ENCODE assay signal across 27 mouse cellular contexts in genomic region chr2:104688724-104689123, GRCm38 (mm10). TPM values are rescaled to one million over a fixed set of nuclear protein-coding genes. Genes with fewer than 3 reads are reported as not detected.
DNase-seq lines count a peak whose midpoint lies in the region; ATAC-seq and TF ChIP-seq lines count a peak whose summit lies in the region.
"Had no signal": no experiment of that assay in that cellular context is flagged by ENCODE, and none has a peak within 500 bp of the region (broad histone marks: within the 10 kb centered on the region; RNA-seq: fewer than 3 reads in every experiment).

No protein-coding gene starts in this region.

- TF ChIP-seq POLR2A in cerebellum, adult 2 months (IDR thresholded peaks at IDR 0.05; ENCODE audit: borderline replicate concordance, insufficient read depth, low read length): no peak

- no peak for DNase-seq in frontal cortex, postnatal 10 days (ENCODE audit: low spot score in 2 of 2)
- DNase-seq in liver: no peak
- DNase-seq in cerebellum, adult 2 months: peak; percentile 52 to 80
- DNase-seq in cerebellum, postnatal 36 days: peak; percentile 40 to 44
- DNase-seq in left cerebral cortex, adult 9 months (ENCODE audit: low spot score in 2 of 2): no peak
- no peak for DNase-seq in spleen, postnatal 14 days (ENCODE audit: low spot score in 2 of 2)
- DNase-seq: adrenal gland, postnatal 25 days; gastrocnemius, postnatal 25 days; heart, adult 2 months; lung, embryonic 14.5 days; lung, postnatal 4 days; midbrain, embryonic 14.5 days; right cerebral cortex, postnatal 14 days; thymus, adult 2 months had no signal

- H3K4me1 ChIP-seq in liver, embryonic 15.5 days (replicated peaks): peaks cover 19% of the 10 kb centered on the region
- peaks cover 9% of the 10 kb centered on the region; the same call in 1 of the 2 replicates for H3K4me1 ChIP-seq in cerebellum, adult 2 months (ENCODE audit: control insufficient read depth, insufficient read depth, low read length)

- H3K27ac ChIP-seq in liver, embryonic 15.5 days (replicated peaks): 0 out of 2 replicates have a peak overlapping the region, but pooled peaks have one; percentile 33
- H3K27ac ChIP-seq in cerebellum, adult 2 months (ENCODE audit: insufficient read depth, low read length): no peak overlapping the region
- H3K27ac ChIP-seq: heart, adult 2 months; heart, embryonic 15.5 days; limb, embryonic 13.5 days had no signal

- ATAC-seq in frontal cortex, adult (ENCODE audit: low TSS enrichment): peak; percentile 60
- ATAC-seq in liver, embryonic 15.5 days (ENCODE audit: insufficient read depth): no peak
- ATAC-seq: CD4-positive, CD25-positive, alpha-beta regulatory T cell, adult 4 months; forebrain, embryonic 16.5 days; hindbrain, embryonic 16.5 days; intestine, embryonic 16.5 days had no signal

- no peaks in the 10 kb centered on the region for H3K9me3 ChIP-seq in liver, embryonic 15.5 days (replicated peaks)
- H3K9me3 ChIP-seq: heart, embryonic 15.5 days; limb, embryonic 13.5 days had no signal

- H3K4me2 ChIP-seq in liver, embryonic 15.5 days: no peak overlapping the region
- H3K4me2 ChIP-seq: heart, embryonic 15.5 days; limb, embryonic 13.5 days; lung, embryonic 14.5 days had no signal

- TF ChIP-seq CTCF in cerebellum, adult 2 months (IDR thresholded peaks at IDR 0.05; ENCODE audit: borderline replicate concordance, insufficient read depth, low read depth, low read length): no peak

- WGBS in liver, embryonic 15.5 days (ENCODE audit: insufficient replicate concordance): 67% methylated on average over 8 of the region's 8 CpGs
- WGBS in cerebellum, adult 2 months: 16% methylated on average over 8 of the region's 8 CpGs

- no peak overlapping the region for H3K4me3 ChIP-seq in liver, embryonic 15.5 days (replicated peaks)
- H3K4me3 ChIP-seq in cerebellum, adult 2 months (replicated peaks; ENCODE audit: insufficient read depth, low read depth, low read length): no peak overlapping the region
- H3K4me3 ChIP-seq: heart, adult 2 months; heart, embryonic 15.5 days; limb, embryonic 13.5 days had no signal

- H3K9ac ChIP-seq in liver, embryonic 15.5 days: no peak overlapping the region
- H3K9ac ChIP-seq: heart, embryonic 15.5 days; limb, embryonic 13.5 days; lung, embryonic 14.5 days had no signal

- H3K27me3 ChIP-seq in liver, embryonic 15.5 days: no peaks in the 10 kb centered on the region
- no peaks in the 10 kb centered on the region for H3K27me3 ChIP-seq in cerebellum, adult 2 months (ENCODE audit: control insufficient read depth, insufficient read depth, low read length)
- H3K27me3 ChIP-seq: heart, embryonic 15.5 days; limb, embryonic 13.5 days had no signal

- H3K36me3 ChIP-seq in liver, embryonic 15.5 days (replicated peaks): no peaks in the 10 kb centered on the region
- H3K36me3 ChIP-seq: heart, embryonic 15.5 days had no signal

RNA-seq across cellular contexts. Expression of gene Tcp11l1, which starts 23.2 kb away (rescaled TPM):
- polyA plus RNA-seq in liver, embryonic 15.5 days (2015; fragmentation: Nextera tagmentation; extraction: Ambion mirVana): 4.9 and 5.1 TPM in 2 replicates
- 27.7 and 29.5 TPM in 2 replicates for polyA plus RNA-seq in cerebellum, adult 2 months (2012; rRNA removed)

RNA-seq across cellular contexts. Expression of gene Pin1rt1, which starts 27.5 kb away (rescaled TPM):
- polyA plus RNA-seq in liver, embryonic 15.5 days (2015; fragmentation: Nextera tagmentation; extraction: Ambion mirVana): not detected in 2 replicates
- polyA plus RNA-seq in cerebellum, adult 2 months (2012; rRNA removed): 0.08 TPM in 1 of 2 replicates, not detected in the other
- polyA plus RNA-seq: CD4-positive, CD25-positive, alpha-beta regulatory T cell, adult 4 months; embryonic facial prominence, embryonic 14.5 days; heart, adult 2 months; heart, embryonic 15.5 days; intestine, embryonic 16.5 days; kidney, embryonic 14.5 days; lung, embryonic 14.5 days; midbrain, embryonic 14.5 days; neural tube, embryonic 11.5 days; spleen, adult 2 months; stomach, embryonic 14.5 days; thymus, adult 2 months had no signal

RNA-seq across cellular contexts. Expression of gene Depdc7, which starts 54.0 kb away (rescaled TPM):
- polyA plus RNA-seq in liver, embryonic 15.5 days (2015; fragmentation: Nextera tagmentation; extraction: Ambion mirVana): 12.7 and 13.0 TPM in 2 replicates
- 2.3 and 3.6 TPM in 2 replicates for polyA plus RNA-seq in cerebellum, adult 2 months (2012; rRNA removed)
- polyA plus RNA-seq: CD4-positive, CD25-positive, alpha-beta regulatory T cell, adult 4 months had no signal

Comparison
In these comparisons a context has a peak if more than half of its experiments do, and no peak if none do; other contexts are left out.
1. DNase-seq: peak in cerebellum, adult 2 months (2 of 2) and cerebellum, postnatal 36 days (2 of 2); none in frontal cortex, postnatal 10 days (0 of 2), liver (single experiment), left cerebral cortex, adult 9 months (0 of 2) and spleen, postnatal 14 days (0 of 2).